Mouse (Mus musculus): ENCODE results near the gene Ttll13.

DNA sequence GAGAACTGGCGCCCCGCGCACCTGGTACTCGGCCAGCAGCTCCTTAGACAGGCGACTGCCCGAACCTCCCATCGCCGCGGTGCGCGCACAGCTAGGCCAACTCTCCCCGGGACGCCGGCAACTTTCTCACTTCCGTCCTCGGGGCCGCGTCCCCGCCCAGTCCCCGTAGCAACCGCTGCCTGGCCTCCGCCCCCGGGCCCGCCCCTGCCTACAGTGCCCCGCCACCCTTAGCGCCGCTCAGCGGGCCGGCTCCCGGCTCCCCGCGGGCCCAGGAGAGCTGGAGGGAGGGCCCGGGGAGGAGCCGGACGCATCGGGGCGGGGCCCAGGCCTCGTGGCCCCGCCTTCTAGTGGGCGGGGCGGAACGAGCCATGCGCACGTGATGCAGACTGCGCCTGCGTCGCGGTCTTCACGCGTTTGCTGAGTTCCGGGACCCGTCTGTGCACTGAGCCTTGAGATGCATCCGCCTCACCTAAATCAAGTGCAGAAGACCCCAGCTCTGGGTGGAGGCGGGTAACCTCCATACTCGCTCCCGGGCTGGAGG, 13.6 kb upstream of the Ttll13 start, which contains the start of the genes Cib1 and Gdpgp1:
- TF ChIP-seq CTCF (IDR thresholded peaks at IDR 0.05; ENCODE audit: low read depth): 0 out of 2 replicates have a peak, but pooled peaks have one; percentile 7
- TF ChIP-seq EP300 (IDR thresholded peaks at IDR 0.05; ENCODE audit: low read depth): no peak

All from liver, postnatal 0 days (tissue).